Mouse (Mus musculus): ENCODE measurements around the gene Chchd6. TPM values are rescaled to one million over a fixed set of nuclear protein-coding genes. Genes with fewer than 3 reads are reported as not detected.

Gene Chchd6
- polyA plus RNA-seq, 1 experiment from 2014 or later = 8.8 TPM

DNA sequence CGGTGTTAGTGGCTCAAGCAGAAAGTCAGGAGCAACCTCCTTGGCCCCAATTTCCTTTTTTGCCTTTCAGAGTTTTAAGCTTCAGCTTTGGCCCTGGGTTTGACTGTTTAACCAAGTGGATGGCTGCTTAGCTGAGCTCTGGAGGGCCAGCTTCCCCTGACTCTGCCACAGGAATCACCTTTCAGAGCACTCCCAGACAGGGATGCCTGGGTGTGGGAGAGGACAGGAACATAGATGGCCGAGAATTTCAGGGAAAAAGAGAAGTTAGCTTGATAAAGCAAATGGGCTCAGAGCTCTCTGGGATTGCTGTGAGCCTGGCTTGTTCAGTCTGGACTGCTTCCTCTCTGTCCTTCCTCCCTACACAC, 18.6 kb upstream of the Chchd6 start:
- DNase-seq = no peak
- no peak for ATAC-seq
- H3K4me3 ChIP-seq (ENCODE audit: low read depth, low read length) = no peak overlapping the region
- WGBS (ENCODE audit: insufficient replicate concordance) = 11% methylated on average over 2 of the region's 2 CpGs
- TF ChIP-seq EP300 (IDR thresholded peaks at IDR 0.05; ENCODE audit: low read depth) (no peak), CTCF (IDR thresholded peaks at IDR 0.05; ENCODE audit: low read depth) (no peak)
- no peaks in the 10 kb centered on the region for H3K36me3 ChIP-seq (replicated peaks; ENCODE audit: insufficient read depth, low read length)
- H3K4me2 ChIP-seq (ENCODE audit: low read depth, low read length) = no peak overlapping the region
- H3K9me3 ChIP-seq (ENCODE audit: low read length) = no peaks in the 10 kb centered on the region
- no peak overlapping the region for H3K9ac ChIP-seq (replicated peaks)
- H3K27me3 ChIP-seq (ENCODE audit: insufficient read depth, low read length) = no peaks in the 10 kb centered on the region
- no peaks in the 10 kb centered on the region for H3K4me1 ChIP-seq (ENCODE audit: insufficient read depth)
- H3K27ac ChIP-seq (ENCODE audit: low read depth) = no peak overlapping the region

DNA sequence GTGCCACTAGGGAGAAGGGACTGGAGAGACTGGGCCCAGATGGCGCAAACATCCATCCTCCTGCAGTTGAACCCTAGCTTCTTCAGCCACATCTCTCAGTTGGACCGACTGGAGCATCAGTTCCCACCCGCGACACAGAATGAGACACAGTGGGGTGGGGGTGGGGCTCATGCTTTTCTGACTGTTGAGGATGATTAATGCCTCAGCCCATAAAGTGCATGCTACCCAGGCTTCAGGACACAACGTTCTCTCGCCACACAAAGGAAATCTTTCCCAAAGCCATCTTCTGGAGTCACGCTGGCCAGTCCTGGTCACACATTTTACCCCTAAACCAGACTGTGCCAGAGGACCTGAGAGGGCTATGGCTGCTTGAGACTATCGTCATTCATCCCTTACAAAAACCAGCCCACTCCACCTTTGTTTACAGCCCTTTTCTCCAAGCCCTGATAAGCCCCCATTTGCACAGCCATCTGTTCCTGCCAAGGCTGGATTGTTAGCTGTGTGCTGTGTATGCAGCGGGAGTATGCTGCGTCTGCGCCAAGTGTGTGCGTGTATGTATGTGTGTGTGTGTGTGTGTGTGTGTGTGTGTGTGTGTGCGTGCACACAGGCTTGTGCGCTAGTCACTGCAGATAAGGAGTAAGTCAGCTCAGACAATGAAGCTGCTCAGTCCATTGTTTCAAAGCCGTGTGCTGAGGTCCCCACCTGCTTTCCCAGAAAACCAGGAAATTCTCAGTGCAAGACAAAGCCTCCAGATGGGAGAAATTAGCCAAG, 18.1 kb upstream of the Chchd6 start:
- Histone ChIP-seq H3K4me1 (ENCODE audit: insufficient read depth) (no peaks in the 10 kb centered on the region), H3K4me3 (ENCODE audit: low read depth, low read length) (no peak overlapping the region), H3K27ac (ENCODE audit: low read depth) (no peak overlapping the region), H3K36me3 (replicated peaks; ENCODE audit: insufficient read depth, low read length) (no peaks in the 10 kb centered on the region), H3K9ac (replicated peaks) (no peak overlapping the region), H3K27me3 (ENCODE audit: insufficient read depth, low read length) (no peaks in the 10 kb centered on the region), H3K9me3 (ENCODE audit: low read length) (no peaks in the 10 kb centered on the region), H3K4me2 (ENCODE audit: low read depth, low read length) (no peak overlapping the region)
- DNase-seq (no peak), ATAC-seq (no peak)
- no peak for TF ChIP-seq EP300 (IDR thresholded peaks at IDR 0.05; ENCODE audit: low read depth)
- TF ChIP-seq CTCF (IDR thresholded peaks at IDR 0.05; ENCODE audit: low read depth) = no peak
- 41% methylated on average over 15 of the region's 15 CpGs for WGBS (ENCODE audit: insufficient replicate concordance)

DNA sequence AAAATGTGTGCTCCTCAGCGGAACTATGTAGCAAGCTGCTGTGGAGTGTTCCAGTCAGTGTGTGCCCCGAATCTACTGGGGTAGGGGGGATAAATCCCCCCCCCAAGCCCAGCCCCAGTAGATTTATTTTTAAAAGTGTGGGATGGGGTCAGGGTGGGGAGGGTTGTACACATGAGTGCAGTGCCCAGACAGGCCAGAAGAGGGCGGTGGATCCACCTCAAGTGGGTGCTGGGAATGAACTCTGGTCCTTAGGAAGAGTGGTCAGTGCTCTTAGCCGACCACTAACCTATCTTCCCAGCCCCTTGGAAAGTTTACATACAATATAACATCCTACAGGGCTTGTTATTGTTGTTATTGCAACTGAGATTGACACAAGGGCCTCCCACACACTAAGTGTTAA, 12.5 kb upstream of the Chchd6 start:
- H3K36me3 ChIP-seq (replicated peaks; ENCODE audit: insufficient read depth, low read length) = no peaks in the 10 kb centered on the region
- no peak for DNase-seq
- no peak overlapping the region for H3K27ac ChIP-seq (ENCODE audit: low read depth)
- no peak overlapping the region for H3K4me3 ChIP-seq (ENCODE audit: low read depth, low read length)
- TF ChIP-seq EP300 (IDR thresholded peaks at IDR 0.05; ENCODE audit: low read depth) = no peak
- peak; percentile 52 for TF ChIP-seq CTCF (IDR thresholded peaks at IDR 0.05; ENCODE audit: low read depth)
- WGBS (ENCODE audit: insufficient replicate concordance) = 49% methylated on average over 4 of the region's 4 CpGs
- no peak overlapping the region for H3K9ac ChIP-seq (replicated peaks)
- no peaks in the 10 kb centered on the region for H3K27me3 ChIP-seq (ENCODE audit: insufficient read depth, low read length)
- no peaks in the 10 kb centered on the region for H3K4me1 ChIP-seq (ENCODE audit: insufficient read depth)
- no peak for ATAC-seq
- no peak overlapping the region for H3K4me2 ChIP-seq (ENCODE audit: low read depth, low read length)
- no peaks in the 10 kb centered on the region for H3K9me3 ChIP-seq (ENCODE audit: low read length)

DNA sequence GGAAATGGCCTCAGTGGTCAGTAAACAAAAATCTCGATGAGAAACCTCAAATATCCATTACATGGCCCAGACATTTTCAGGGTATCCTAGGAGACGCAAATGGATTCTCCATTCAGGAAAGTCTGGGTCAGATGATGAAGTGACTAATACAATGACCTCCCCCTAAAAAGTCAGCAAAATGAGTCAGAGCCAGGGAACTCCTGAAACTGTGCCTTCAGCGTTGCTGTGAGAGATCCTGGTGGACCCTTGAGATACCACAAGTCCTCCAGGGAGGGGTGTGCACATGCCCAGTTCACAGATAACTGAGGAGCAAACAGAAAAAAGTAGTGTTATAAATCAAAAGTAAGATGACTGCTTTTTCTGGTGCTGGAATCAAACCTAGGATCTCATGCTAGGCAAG, 10.6 kb upstream of the Chchd6 start:
- WGBS (ENCODE audit: insufficient replicate concordance) = 62% methylated on average over 3 of the region's 3 CpGs
- DNase-seq (no peak), ATAC-seq (no peak)
- Histone ChIP-seq H3K4me3 (ENCODE audit: low read depth, low read length) (no peak overlapping the region), H3K4me2 (ENCODE audit: low read depth, low read length) (no peak overlapping the region), H3K9ac (replicated peaks) (no peak overlapping the region), H3K9me3 (ENCODE audit: low read length) (no peaks in the 10 kb centered on the region), H3K36me3 (replicated peaks; ENCODE audit: insufficient read depth, low read length) (no peaks in the 10 kb centered on the region), H3K27me3 (ENCODE audit: insufficient read depth, low read length) (no peaks in the 10 kb centered on the region), H3K4me1 (ENCODE audit: insufficient read depth) (no peaks in the 10 kb centered on the region), H3K27ac (ENCODE audit: low read depth) (no peak overlapping the region)
- TF ChIP-seq EP300 (IDR thresholded peaks at IDR 0.05; ENCODE audit: low read depth) (no peak), CTCF (IDR thresholded peaks at IDR 0.05; ENCODE audit: low read depth) (no peak)

DNA sequence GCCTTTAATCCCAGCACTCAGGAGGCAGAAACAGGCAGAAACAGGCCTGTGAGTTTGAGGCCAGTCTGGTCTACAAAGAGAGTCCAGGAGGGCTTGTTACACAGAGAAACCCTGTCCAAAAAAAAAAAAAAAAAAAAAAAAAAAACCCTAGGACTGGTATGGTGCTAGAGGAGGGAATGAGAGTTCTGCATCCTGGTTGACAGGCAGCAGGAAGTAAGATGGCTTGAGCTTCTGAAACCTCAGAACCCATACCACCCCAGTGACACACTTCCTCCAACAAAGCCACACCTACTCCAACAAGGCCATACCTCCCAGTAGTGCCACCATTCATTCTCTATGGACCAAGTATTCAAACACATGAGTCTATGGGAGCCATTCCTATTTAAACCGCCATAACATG, 1.1 kb upstream of the Chchd6 start:
- no peak for DNase-seq
- no peak for ATAC-seq
- no peaks in the 10 kb centered on the region for H3K27me3 ChIP-seq (ENCODE audit: insufficient read depth, low read length)
- WGBS (ENCODE audit: insufficient replicate concordance) = 85% methylated on average over 1 of the region's 1 CpGs
- no peak overlapping the region for H3K4me2 ChIP-seq (ENCODE audit: low read depth, low read length)
- H3K9ac ChIP-seq (replicated peaks) = no peak overlapping the region
- no peaks in the 10 kb centered on the region for H3K9me3 ChIP-seq (ENCODE audit: low read length)
- H3K36me3 ChIP-seq (replicated peaks; ENCODE audit: insufficient read depth, low read length) = no peaks in the 10 kb centered on the region
- no peak overlapping the region for H3K4me3 ChIP-seq (ENCODE audit: low read depth, low read length)
- no peak overlapping the region for H3K27ac ChIP-seq (ENCODE audit: low read depth)
- H3K4me1 ChIP-seq (ENCODE audit: insufficient read depth) = peaks cover 4% of the 10 kb centered on the region; the same call in 1 of the 2 replicates
- no peak for TF ChIP-seq CTCF (IDR thresholded peaks at IDR 0.05; ENCODE audit: low read depth)
- no peak for TF ChIP-seq EP300 (IDR thresholded peaks at IDR 0.05; ENCODE audit: low read depth)

DNA sequence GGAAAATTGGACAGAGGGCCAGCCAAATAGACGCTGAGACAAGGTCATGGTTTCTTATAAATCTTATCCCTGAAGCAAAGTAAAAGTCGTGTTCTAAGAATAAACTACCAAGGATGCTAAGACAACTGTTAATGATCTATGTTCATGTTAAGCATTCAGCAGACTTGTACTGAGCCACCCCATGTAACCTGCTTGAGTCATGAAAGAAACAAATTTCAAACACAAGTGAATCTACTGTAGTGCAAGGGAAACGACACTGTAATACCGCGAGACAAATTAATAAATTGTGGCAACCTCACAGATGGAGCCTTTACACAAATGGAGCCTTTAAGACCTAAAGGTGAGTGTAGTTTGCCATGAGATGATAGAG, 310 bp upstream of the Chchd6 start:
- peaks cover 4% of the 10 kb centered on the region; the same call in 1 of the 2 replicates for H3K4me1 ChIP-seq (ENCODE audit: insufficient read depth)
- no peak for ATAC-seq
- H3K27me3 ChIP-seq (ENCODE audit: insufficient read depth, low read length) = no peaks in the 10 kb centered on the region
- no peak overlapping the region for H3K9ac ChIP-seq (replicated peaks)
- TF ChIP-seq EP300 (IDR thresholded peaks at IDR 0.05; ENCODE audit: low read depth) (no peak), CTCF (IDR thresholded peaks at IDR 0.05; ENCODE audit: low read depth) (no peak)
- H3K4me2 ChIP-seq (ENCODE audit: low read depth, low read length) = peak overlapping the region; percentile 91
- no peaks in the 10 kb centered on the region for H3K36me3 ChIP-seq (replicated peaks; ENCODE audit: insufficient read depth, low read length)
- no peak for DNase-seq
- H3K27ac ChIP-seq (ENCODE audit: low read depth) = no peak overlapping the region
- H3K9me3 ChIP-seq (ENCODE audit: low read length) = no peaks in the 10 kb centered on the region
- no peak overlapping the region for H3K4me3 ChIP-seq (ENCODE audit: low read depth, low read length)
- 30% methylated on average over 5 of the region's 5 CpGs for WGBS (ENCODE audit: insufficient replicate concordance)

Data from liver, postnatal 0 days (tissue).